ENCODE assay signal across 26 mouse cellular contexts in genomic region chr7:117406336-117406735, GRCm38 (mm10). TPM values are rescaled to one million over a fixed set of nuclear protein-coding genes. Genes with fewer than 3 reads are reported as not detected.
DNase-seq lines count a peak whose midpoint lies in the region; ATAC-seq and TF ChIP-seq lines count a peak whose summit lies in the region.
"Had no signal": no experiment of that assay in that cellular context is flagged by ENCODE, and none has a peak within 500 bp of the region (broad histone marks: within the 10 kb centered on the region; RNA-seq: fewer than 3 reads in every experiment).

No protein-coding gene starts in this region.

- no peaks in the 10 kb centered on the region for H3K36me3 ChIP-seq in CH12.LX (replicated peaks in 1 of 2; ENCODE audit: control insufficient read depth in 1 of 2, insufficient read depth in 1 of 2, low read length in 1 of 2)
- no peaks in the 10 kb centered on the region for H3K36me3 ChIP-seq in liver, embryonic 13.5 days
- H3K36me3 ChIP-seq in forebrain, embryonic 12.5 days (replicated peaks), result 0 out of 2 replicates have a peak, but pooled peaks cover 4% of the 10 kb centered on the region
- H3K36me3 ChIP-seq: hindbrain, embryonic 15.5 days; limb, embryonic 12.5 days; midbrain, embryonic 15.5 days; neural tube, embryonic 13.5 days had no signal

- DNase-seq in CH12.LX (ENCODE audit: extremely low read depth), result peak; percentile 51
- DNase-seq in liver, embryonic 13.5 days, result no peak
- no peak for DNase-seq in frontal cortex, postnatal 14 days (ENCODE audit: low spot score in 2 of 2)
- no peak for DNase-seq in kidney, postnatal 10 days
- DNase-seq: cerebellum, adult 11 months; cerebellum, adult 9-11 months; heart, postnatal 4 days; kidney, adult 2 months; lung, adult 2 months; lung, postnatal 14 days; retina, postnatal 1 day; right cerebral cortex, postnatal 25 days; spleen, adult 18-20 months; thymus, postnatal 14 days had no signal

- H3K4me3 ChIP-seq in CH12.LX (replicated peaks in 1 of 3; ENCODE audit: low read depth in 2 of 3, low read length in 2 of 3, poor library complexity in 1 of 3), result no peak overlapping the region
- H3K4me3 ChIP-seq in liver, embryonic 13.5 days (replicated peaks), result no peak overlapping the region
- no peak overlapping the region for H3K4me3 ChIP-seq in forebrain, embryonic 12.5 days (replicated peaks)
- H3K4me3 ChIP-seq: forebrain, embryonic 10.5 days; hindbrain, embryonic 15.5 days; limb, embryonic 12.5 days; midbrain, embryonic 15.5 days; myocyte; neural tube, embryonic 13.5 days had no signal

- TF ChIP-seq EP300 in CH12.LX (IDR thresholded peaks at IDR 0.05; ENCODE audit: low read length), result no peak

- H3K9me3 ChIP-seq in CH12.LX (replicated peaks; ENCODE audit: low read length), result no peaks in the 10 kb centered on the region
- no peaks in the 10 kb centered on the region for H3K9me3 ChIP-seq in liver, embryonic 13.5 days (replicated peaks)
- H3K9me3 ChIP-seq in forebrain, embryonic 12.5 days, result no peaks in the 10 kb centered on the region
- H3K9me3 ChIP-seq: forebrain, embryonic 10.5 days; hindbrain, embryonic 15.5 days; limb, embryonic 12.5 days; midbrain, embryonic 15.5 days; neural tube, embryonic 13.5 days had no signal

- dilution Hi-C loops in CH12.LX (cut with MboI; ENCODE audit: extremely low pct_ligation_motif_present, extremely low pct_unique_long_range_greater_than_20kb, low sequenced_read_pairs), result no loop called here

- no peaks in the 10 kb centered on the region for H3K79me2 ChIP-seq in CH12.LX (replicated peaks; ENCODE audit: control insufficient read depth, extremely low read depth, insufficient read depth, poor library complexity, severe bottlenecking)

- H3K27me3 ChIP-seq in CH12.LX (replicated peaks), result no peaks in the 10 kb centered on the region
- H3K27me3 ChIP-seq in liver, embryonic 13.5 days, result no peaks in the 10 kb centered on the region
- H3K27me3 ChIP-seq in forebrain, embryonic 12.5 days, result no peaks in the 10 kb centered on the region
- H3K27me3 ChIP-seq: hindbrain, embryonic 15.5 days; limb, embryonic 12.5 days; midbrain, embryonic 15.5 days; neural tube, embryonic 13.5 days had no signal

- TF ChIP-seq RAD21 in CH12.LX (IDR thresholded peaks at IDR 0.05; ENCODE audit: low read depth, low read length), result no peak; the same call in 1 of the 2 replicates

- peak; percentile 79 for ATAC-seq in common myeloid progenitor, adult 5-6 weeks (replicated peaks; ENCODE audit: low read depth, poor library complexity, severe bottlenecking)
- peak; percentile 75 for ATAC-seq in liver, embryonic 13.5 days (ENCODE audit: low read depth)
- ATAC-seq in megakaryocyte progenitor cell, adult 5-6 weeks (replicated peaks; ENCODE audit: poor library complexity), result peak; percentile 76
- no peak for ATAC-seq in forebrain, embryonic 12.5 days (ENCODE audit: low FRiP score)
- ATAC-seq: midbrain, embryonic 15.5 days had no signal

- peaks cover 9 to 14% of the 10 kb centered on the region in 2 experiments for H3K4me1 ChIP-seq in CH12.LX (ENCODE audit: control insufficient read depth in 1 of 2, insufficient read depth in 2 of 2)
- peaks cover 35% of the 10 kb centered on the region for H3K4me1 ChIP-seq in liver, embryonic 13.5 days (replicated peaks)
- H3K4me1 ChIP-seq in forebrain, embryonic 12.5 days, result peaks cover 8% of the 10 kb centered on the region; the same call in 1 of the 2 replicates
- H3K4me1 ChIP-seq: hindbrain, embryonic 15.5 days; limb, embryonic 12.5 days had no signal

- in situ Hi-C loops in CH12.LX (cut with MboI; ENCODE audit: low pct_ligation_motif_present, low pct_unique_long_range_greater_than_20kb, low sequenced_read_pairs), result loop anchor here (25.0 kb wide), 1 partner anchor 706 kb away; the partner anchor contains the start of gene Rps15a

- no peak overlapping the region for H3K27ac ChIP-seq in CH12.LX (ENCODE audit: insufficient read depth, low read depth)
- no peak overlapping the region for H3K27ac ChIP-seq in liver, embryonic 13.5 days
- no peak overlapping the region for H3K27ac ChIP-seq in forebrain, embryonic 12.5 days
- H3K27ac ChIP-seq: forebrain, embryonic 10.5 days; hindbrain, embryonic 15.5 days; kidney, postnatal 0 days; limb, embryonic 12.5 days; midbrain, embryonic 15.5 days; neural tube, embryonic 13.5 days had no signal

- 7% methylated on average over 3 of the region's 3 CpGs for WGBS in liver, embryonic 13.5 days (ENCODE audit: insufficient replicate concordance)
- 92% methylated on average over 3 of the region's 3 CpGs for WGBS in forebrain, embryonic 12.5 days

- no peak for TF ChIP-seq POLR2A in CH12.LX (IDR thresholded peaks at IDR 0.05; ENCODE audit: low read depth, low read length)

- peak overlapping the region; percentile 2; the same call in 1 of the 2 replicates for H3K4me2 ChIP-seq in CH12.LX (ENCODE audit: insufficient read depth, low read depth, poor library complexity, severe bottlenecking)
- H3K4me2 ChIP-seq in liver, embryonic 13.5 days, result no peak overlapping the region
- no peak overlapping the region for H3K4me2 ChIP-seq in forebrain, embryonic 12.5 days
- H3K4me2 ChIP-seq: heart, embryonic 11.5 days; hindbrain, embryonic 15.5 days; limb, embryonic 12.5 days; midbrain, embryonic 15.5 days; neural tube, embryonic 13.5 days had no signal

- no peak for TF ChIP-seq CTCF in CH12.LX (conservative IDR thresholded peaks at IDR 0.05 in 1 of 2, IDR thresholded peaks at IDR 0.05 in 1 of 2; ENCODE audit: low read depth in 2 of 2, low read length in 2 of 2)

- H3K9ac ChIP-seq in CH12.LX (ENCODE audit: insufficient read depth, low read depth), result no peak overlapping the region
- no peak overlapping the region for H3K9ac ChIP-seq in liver, embryonic 13.5 days
- H3K9ac ChIP-seq in forebrain, embryonic 12.5 days, result no peak overlapping the region
- H3K9ac ChIP-seq: hindbrain, embryonic 15.5 days; limb, embryonic 12.5 days; midbrain, embryonic 15.5 days; neural tube, embryonic 13.5 days had no signal

TF ChIP-seq in CH12.LX, 34 proteins besides CTCF, POLR2A, EP300 and RAD21:
- TF ChIP-seq E2F4 (IDR thresholded peaks at IDR 0.05; ENCODE audit: insufficient replicate concordance, low read depth, low read length), result no peak
- TF ChIP-seq MAX (IDR thresholded peaks at IDR 0.05; ENCODE audit: low read length), result no peak
- TF ChIP-seq ZC3H11A (IDR thresholded peaks at IDR 0.05; ENCODE audit: low read depth, low read length), result no peak
- no peak for TF ChIP-seq ELF1 (IDR thresholded peaks at IDR 0.05; ENCODE audit: low read depth, low read length)
- TF ChIP-seq SIN3A (IDR thresholded peaks at IDR 0.05; ENCODE audit: low read length), result no peak
- TF ChIP-seq BHLHE40 (IDR thresholded peaks at IDR 0.05; ENCODE audit: low read depth, low read length), result no peak
- no peak for TF ChIP-seq MAZ (IDR thresholded peaks at IDR 0.05; ENCODE audit: low read depth, low read length)
- TF ChIP-seq MXI1 (IDR thresholded peaks at IDR 0.05; ENCODE audit: low read depth, low read length), result no peak
- no peak for TF ChIP-seq MYC (IDR thresholded peaks at IDR 0.05; ENCODE audit: low read depth, low read length)
- TF ChIP-seq ZMIZ1 (IDR thresholded peaks at IDR 0.05; ENCODE audit: low read depth, low read length), result no peak
- TF ChIP-seq KAT2A (IDR thresholded peaks at IDR 0.05; ENCODE audit: insufficient replicate concordance, low read length), result no peak
- no peak for TF ChIP-seq MEF2A (IDR thresholded peaks at IDR 0.05; ENCODE audit: borderline replicate concordance, low read depth, low read length)
- TF ChIP-seq ETS1 (conservative IDR thresholded peaks at IDR 0.05; ENCODE audit: low read depth, low read length), result no peak
- no peak for TF ChIP-seq NRF1 (IDR thresholded peaks at IDR 0.05; ENCODE audit: low read depth, low read length)
- TF ChIP-seq TCF12 (IDR thresholded peaks at IDR 0.05; ENCODE audit: low read depth, low read length), result no peak
- TF ChIP-seq UBTF (IDR thresholded peaks at IDR 0.05; ENCODE audit: low read depth, low read length), result no peak
- no peak for TF ChIP-seq NELFE (IDR thresholded peaks at IDR 0.05; ENCODE audit: low read depth, low read length)
- TF ChIP-seq POLR2AphosphoS2 (IDR thresholded peaks at IDR 0.05; ENCODE audit: low read depth, low read length), result no peak
- TF ChIP-seq CHD1 (IDR thresholded peaks at IDR 0.05; ENCODE audit: low read depth, low read length), result no peak
- no peak for TF ChIP-seq IRF4 (IDR thresholded peaks at IDR 0.05; ENCODE audit: low read depth, low read length)

RNA-seq across cellular contexts. Expression of gene Xylt1, which starts 25.6 kb away (rescaled TPM):
- total RNA-seq in CH12.LX (2012; rRNA removed) (0.38 and 0.88 TPM in 2 replicates), CH12.LX (2014; rRNA removed) (0.35 and 0.38 TPM in 2 replicates)
- 0.72 and 0.84 TPM in 2 replicates for polyA plus RNA-seq in CH12.LX (2012; ENCODE audit: insufficient read length, low read depth)
- total RNA-seq in common myeloid progenitor, adult 5-6 weeks (2017), result 9.0 and 12.9 TPM in 2 replicates
- polyA plus RNA-seq in liver, embryonic 13.5 days (2015; fragmentation: Nextera tagmentation; extraction: Ambion mirVana), result 0.20 and 0.23 TPM in 2 replicates
- 20.0 and 24.9 TPM in 2 replicates for total RNA-seq in megakaryocyte progenitor cell, adult 5-6 weeks (2015)
- 12.0 and 17.1 TPM in 2 replicates for total RNA-seq in megakaryocyte progenitor cell, adult 5-6 weeks (2017)
- 3.4 and 5.0 TPM in 2 replicates for polyA plus RNA-seq in forebrain, embryonic 12.5 days (2016; fragmentation: Nextera tagmentation; extraction: Ambion mirVana)
- polyA plus RNA-seq: C2C12, myocyte had no signal
